Mouse (Mus musculus) erythroid progenitor cell, adult 5-6 weeks (primary cell): ENCODE measurements around the gene Esam. TPM values are rescaled to one million over a fixed set of nuclear protein-coding genes. Genes with fewer than 3 reads are reported as not detected.
A peak's percentile ranks its signal among the peaks of the same experiment; 100 is the strongest.

Source experiments
- ATAC-seq: replicated peaks from 2 replicates; pipeline ENCODE4 v1.8.0; 2016; ENCODE audit warnings: moderate number of reproducible peaks, mild to moderate bottlenecking, moderate TSS enrichment, inconsistent platforms; ENCODE audit not compliant: poor library complexity, low FRiP score, severe bottlenecking
- total RNA-seq, 2 experiments: library from RNA; stranded (forward) in 1 of 2; stranded (reverse) in 1 of 2; fragments of 150-400 nt in 1 of 2; fragments of 186-747, 209-891 nt in 1 of 2; gene quantifications; 2 replicates each; pipeline versions ENCODE4 v1.2.3 to v1.2.4; 2015 to 2017; ENCODE audit warnings: low replicate concordance in 2 of 2

Esam gene
- total RNA-seq, 2 experiments from 2014 or later = not detected

GRCm38 (mm10) chr9:37552536-37553293 is 24.8 kb downstream of the Esam start, which contains the start of gene Nrgn:
Gene Nrgn, minus strand, starts transcription at chr9:37552904.
- peak; percentile 88 for ATAC-seq

DNA sequence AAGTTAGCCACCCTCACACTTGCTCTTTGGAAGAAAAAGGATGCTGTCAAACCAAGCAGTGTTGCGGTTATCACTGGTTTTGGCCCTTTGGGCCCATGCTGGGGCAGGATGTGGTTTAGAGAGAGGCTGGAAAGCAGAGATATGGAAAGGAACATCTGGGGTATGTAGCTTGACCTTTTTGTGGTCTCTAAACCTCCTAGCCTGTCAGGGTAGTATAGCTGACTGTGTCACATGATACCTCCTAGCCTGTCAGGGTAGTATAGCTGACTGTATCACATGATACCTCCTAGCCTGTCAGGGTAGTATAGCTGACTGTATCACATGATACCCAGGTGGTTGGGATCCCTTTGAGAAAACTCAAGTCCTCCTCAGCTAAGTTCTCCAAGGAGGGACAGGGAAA is 26.4 kb downstream of the Esam start:
- no peak for ATAC-seq

- no peak for ATAC-seq
Measured at GRCm38 (mm10) chr9:37554838-37555748, 27.2 kb downstream of the Esam start, which contains the start of gene Siae. Gene Siae, plus strand, starts transcription at chr9:37555698.

GRCm38 (mm10) chr9:37556366-37556765 is 28.5 kb downstream of the Esam start:
- no peak for ATAC-seq

- ATAC-seq = no peak
Measured at GRCm38 (mm10) chr9:37560617-37561016, 32.7 kb downstream of the Esam start.

DNA sequence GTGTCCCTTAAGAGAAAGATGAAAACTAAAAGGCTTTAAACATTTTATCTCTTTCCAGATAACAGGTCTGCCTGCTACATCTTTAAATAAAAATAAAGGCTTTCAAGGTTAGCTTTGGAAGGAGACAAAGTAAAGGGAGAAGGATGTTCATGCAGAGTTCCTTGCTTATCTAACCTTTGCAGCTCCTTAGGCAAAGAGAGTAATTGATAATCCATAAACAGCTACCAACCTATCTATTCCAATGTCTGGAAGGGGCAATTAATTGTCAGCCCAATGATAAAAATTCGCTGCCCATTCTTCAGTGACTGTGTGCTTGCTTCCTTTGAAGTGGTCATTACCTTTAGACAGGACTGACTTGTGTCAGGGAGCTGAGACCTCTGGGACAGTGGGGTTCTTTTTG is 35.9 kb downstream of the Esam start:
- no peak for ATAC-seq

DNA sequence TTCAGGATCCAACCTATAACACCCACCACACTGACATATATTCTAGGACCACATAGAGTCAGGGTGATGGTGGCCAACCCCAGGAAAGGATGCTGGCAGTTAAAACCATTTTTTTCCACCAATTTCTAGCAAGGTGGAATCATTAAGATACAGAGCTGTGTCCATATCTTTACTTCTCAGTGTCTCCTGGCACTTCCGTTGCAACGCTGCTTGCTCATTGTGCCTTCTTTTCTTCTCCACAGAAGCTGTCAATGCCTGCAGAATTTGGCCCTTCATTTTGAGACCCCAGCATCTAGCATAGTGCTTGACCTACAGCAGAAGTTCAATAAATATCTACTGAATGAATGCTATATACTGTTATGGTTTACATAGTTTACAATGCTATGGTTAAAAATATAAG is 39.1 kb downstream of the Esam start:
- no peak for ATAC-seq

GRCm38 (mm10) chr9:37567454-37567853 is 39.6 kb downstream of the Esam start:
- no peak for ATAC-seq

GRCm38 (mm10) chr9:37567892-37568604 is 40.2 kb downstream of the Esam start:
- no peak; the same call in 1 of the 2 replicates for ATAC-seq

DNA sequence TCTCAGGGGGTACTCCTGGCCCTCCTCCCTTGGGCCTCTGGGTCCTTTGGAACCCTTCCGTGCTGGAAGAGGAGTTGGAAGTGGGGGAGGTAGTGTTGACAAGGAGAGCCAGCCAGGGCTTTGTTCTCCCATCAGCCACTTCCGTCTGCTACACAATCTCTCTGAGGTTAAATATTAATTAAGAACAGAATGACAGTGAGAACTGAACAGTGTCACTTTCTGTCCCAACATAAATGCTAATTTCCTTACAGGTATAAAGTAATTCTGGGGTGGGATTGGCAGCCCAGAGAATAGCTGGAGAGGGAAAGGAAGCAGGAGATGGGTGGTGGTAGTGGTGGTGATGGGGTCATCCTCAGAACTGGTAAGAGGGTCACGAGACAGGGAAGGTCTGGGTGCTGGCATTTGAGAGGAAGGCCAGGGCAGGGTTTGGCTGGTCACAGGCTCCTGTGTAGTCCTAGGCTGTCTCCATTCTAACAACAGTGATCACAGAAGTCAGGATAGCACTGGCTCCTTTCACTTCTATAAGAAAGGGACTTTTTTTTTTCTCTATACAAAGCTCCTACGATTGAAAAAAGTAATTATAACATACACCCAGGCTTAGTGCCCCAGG is 40.8 kb downstream of the Esam start:
- no peak for ATAC-seq

GRCm38 (mm10) chr9:37569231-37569835 is 41.5 kb downstream of the Esam start:
- no peak for ATAC-seq

DNA sequence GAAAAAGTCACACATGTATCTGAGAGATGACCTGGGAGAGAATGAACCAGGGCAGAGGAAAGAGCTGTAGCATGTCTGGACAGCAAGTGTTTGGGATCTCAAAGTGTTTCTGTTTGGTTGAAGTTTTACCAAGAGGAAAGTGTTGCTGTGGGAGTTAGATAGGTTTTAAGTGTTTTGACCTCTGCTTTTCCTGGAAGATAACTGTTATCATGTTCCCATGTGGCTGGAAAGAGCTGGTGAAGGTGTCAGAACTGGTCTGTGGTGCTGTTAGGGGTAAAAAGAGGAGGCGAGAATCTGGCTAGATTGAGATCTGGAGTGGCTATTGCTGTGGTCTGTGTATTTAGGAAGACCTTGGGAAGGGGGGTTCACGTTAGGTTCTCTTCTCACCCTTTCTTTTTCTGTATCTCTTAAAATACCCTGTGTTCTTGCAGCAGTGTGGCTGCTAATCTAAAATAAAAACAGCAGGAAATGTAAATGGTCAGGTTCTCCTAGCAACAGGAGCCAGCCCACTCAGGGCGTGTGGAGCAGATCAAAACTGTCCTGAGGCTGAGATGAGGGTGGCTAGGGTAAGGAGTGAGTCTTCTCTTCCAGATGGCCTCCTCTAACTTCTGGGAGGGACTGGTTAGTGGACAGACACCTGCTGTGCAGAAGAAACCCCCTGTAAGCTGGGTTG is 44.5 kb downstream of the Esam start:
- no peak for ATAC-seq

GRCm38 (mm10) chr9:37576436-37576930 is 48.6 kb downstream of the Esam start:
- 0 out of 2 replicates have a peak, but pooled peaks have one; percentile 45 for ATAC-seq

DNA sequence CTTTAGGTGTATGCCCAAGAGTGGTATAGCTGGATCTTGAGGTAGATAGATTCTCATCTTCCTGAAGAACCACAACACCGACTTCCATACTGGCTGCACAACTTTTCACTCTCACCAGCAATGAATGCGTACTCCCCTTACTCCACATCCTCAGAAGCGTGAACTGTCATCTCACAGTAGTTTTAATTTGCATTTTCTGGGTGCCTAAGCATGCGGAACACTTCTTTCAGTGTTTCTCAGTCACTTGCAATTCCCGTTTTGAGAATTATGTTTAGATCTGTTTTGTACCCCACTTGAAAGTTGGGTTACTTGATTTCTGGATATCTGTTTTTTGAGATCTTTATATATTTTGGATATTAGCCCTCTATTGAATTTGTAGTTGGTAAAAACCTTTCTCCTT is 55.7 kb downstream of the Esam start:
- no peak for ATAC-seq

- no peak for ATAC-seq
Measured at GRCm38 (mm10) chr9:37586718-37587117, 58.8 kb downstream of the Esam start.
